In the genomic region with DNA sequence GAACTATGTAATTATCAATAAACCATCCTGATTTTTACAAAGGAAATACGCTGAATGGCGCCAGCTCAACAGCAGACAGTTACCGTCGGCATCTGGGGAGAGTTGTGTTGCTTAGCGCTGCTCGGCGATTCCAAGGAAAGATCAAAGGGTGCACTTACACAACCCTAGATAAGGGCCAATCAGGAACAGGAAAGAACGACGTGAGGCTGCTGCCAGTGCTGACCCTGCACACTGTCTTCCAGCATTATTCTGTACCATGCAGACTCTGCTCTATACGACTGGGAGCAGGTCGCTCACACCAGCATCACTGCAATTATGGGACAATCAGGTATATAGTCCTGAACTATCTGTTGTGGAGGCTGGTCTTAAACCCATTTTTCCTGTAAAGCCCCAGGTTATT, we compare ENCODE assay signal across 20 mouse cellular contexts. TPM values are rescaled to one million over a fixed set of nuclear protein-coding genes. Genes with fewer than 3 reads are reported as not detected.
DNase-seq lines count a peak whose midpoint lies in the region; ATAC-seq and TF ChIP-seq lines count a peak whose summit lies in the region.
"Had no signal": no experiment of that assay in that cellular context is flagged by ENCODE, and none has a peak within 500 bp of the region (broad histone marks: within the 10 kb centered on the region; RNA-seq: fewer than 3 reads in every experiment).

No protein-coding gene starts in this region.

- H3K4me2 ChIP-seq in heart, embryonic 16.5 days (ENCODE audit: low read depth, low read length) = no peak overlapping the region
- H3K4me2 ChIP-seq in liver, embryonic 16.5 days (ENCODE audit: low read depth, low read length) = no peak overlapping the region
- no peak overlapping the region for H3K4me2 ChIP-seq in intestine, embryonic 16.5 days (ENCODE audit: low read depth, low read length)
- H3K4me2 ChIP-seq: forebrain, embryonic 13.5 days; hindbrain, embryonic 14.5 days had no signal

- peak; percentile 58; the same call in 1 of the 2 replicates for ATAC-seq in heart, embryonic 16.5 days (replicated peaks; ENCODE audit: extremely low read depth, insufficient read depth, low FRiP score)
- ATAC-seq in liver, embryonic 16.5 days (ENCODE audit: low read depth) = peak; percentile 48; the same call in 1 of the 2 replicates
- peak; percentile 98 for ATAC-seq in intestine, embryonic 16.5 days
- ATAC-seq: forebrain, embryonic 13.5 days had no signal

- 42% methylated on average over 11 of the region's 11 CpGs for WGBS in heart, embryonic 16.5 days
- 70% methylated on average over 11 of the region's 11 CpGs for WGBS in liver, embryonic 16.5 days (ENCODE audit: insufficient replicate concordance)
- 64% methylated on average over 11 of the region's 11 CpGs for WGBS in intestine, embryonic 16.5 days
- WGBS in small intestine, adult 2 months = 30% methylated on average over 11 of the region's 11 CpGs

- TF ChIP-seq POLR2A in small intestine, adult 2 months (IDR thresholded peaks at IDR 0.05; ENCODE audit: low read depth, low read length) = peak; percentile 37; the same call in 1 of the 2 replicates

- no peaks in the 10 kb centered on the region for H3K27me3 ChIP-seq in heart, embryonic 16.5 days (ENCODE audit: control insufficient read depth, insufficient read depth, low read length)
- no peaks in the 10 kb centered on the region for H3K27me3 ChIP-seq in liver, embryonic 16.5 days (ENCODE audit: control insufficient read depth, insufficient read depth, low read depth, low read length)
- no peaks in the 10 kb centered on the region for H3K27me3 ChIP-seq in intestine, embryonic 16.5 days (replicated peaks; ENCODE audit: control insufficient read depth, insufficient read depth, low read length)
- no peaks in the 10 kb centered on the region for H3K27me3 ChIP-seq in small intestine, adult 2 months (ENCODE audit: control insufficient read depth, insufficient read depth, low read length)
- H3K27me3 ChIP-seq: forebrain, embryonic 13.5 days had no signal

- no peak overlapping the region for H3K27ac ChIP-seq in heart, embryonic 16.5 days (ENCODE audit: low read length)
- no peak overlapping the region for H3K27ac ChIP-seq in liver, embryonic 16.5 days (ENCODE audit: low read length)
- H3K27ac ChIP-seq in intestine, embryonic 16.5 days (ENCODE audit: low read length) = peak overlapping the region; percentile 59; the same call in 1 of the 2 replicates
- peak overlapping the region; percentile 90 for H3K27ac ChIP-seq in small intestine, adult 2 months (ENCODE audit: insufficient read depth, low read depth, low read length)
- H3K27ac ChIP-seq: embryonic facial prominence, embryonic 10.5 days; forebrain, embryonic 13.5 days; gastrocnemius, adult 2 months; heart, embryonic 10.5 days; hindbrain, embryonic 10.5 days; hindbrain, embryonic 14.5 days had no signal

- H3K4me3 ChIP-seq in heart, embryonic 16.5 days (ENCODE audit: low read length) = no peak overlapping the region
- no peak overlapping the region for H3K4me3 ChIP-seq in liver, embryonic 16.5 days (ENCODE audit: low read depth, low read length)
- no peak overlapping the region for H3K4me3 ChIP-seq in intestine, embryonic 16.5 days (ENCODE audit: low read length)
- no peak overlapping the region for H3K4me3 ChIP-seq in small intestine, adult 2 months (ENCODE audit: low read depth, low read length)
- H3K4me3 ChIP-seq: embryonic facial prominence, embryonic 10.5 days; forebrain, embryonic 13.5 days; gastrocnemius, adult 2 months; heart, embryonic 10.5 days; hindbrain, embryonic 10.5 days had no signal

- DNase-seq in heart, postnatal 36 days = no peak
- DNase-seq in liver = no peak
- DNase-seq in ovary, adult 18-20 months (ENCODE audit: low spot score) = no peak
- DNase-seq in right cerebral cortex, adult 18-20 months = no peak
- DNase-seq: adrenal gland, adult 2 months; adrenal gland, postnatal 36 days; cerebellum, adult 2 months; cerebellum, postnatal 10 days; gastrocnemius, adult 2 months; gastrocnemius, postnatal 25 days; heart, postnatal 10 days had no signal

- H3K9me3 ChIP-seq in heart, embryonic 16.5 days (replicated peaks; ENCODE audit: control insufficient read depth, low read length) = no peaks in the 10 kb centered on the region
- no peaks in the 10 kb centered on the region for H3K9me3 ChIP-seq in liver, embryonic 16.5 days (replicated peaks; ENCODE audit: control insufficient read depth, low read length)
- H3K9me3 ChIP-seq in intestine, embryonic 16.5 days (ENCODE audit: control insufficient read depth, low read length) = no peaks in the 10 kb centered on the region
- H3K9me3 ChIP-seq: embryonic facial prominence, embryonic 10.5 days; forebrain, embryonic 13.5 days; heart, embryonic 10.5 days; hindbrain, embryonic 10.5 days had no signal

- H3K9ac ChIP-seq in heart, embryonic 16.5 days (ENCODE audit: low read length) = no peak overlapping the region
- no peak overlapping the region for H3K9ac ChIP-seq in liver, embryonic 16.5 days (ENCODE audit: low read depth, low read length)
- no peak overlapping the region for H3K9ac ChIP-seq in intestine, embryonic 16.5 days (ENCODE audit: low read depth, low read length)
- H3K9ac ChIP-seq: forebrain, embryonic 13.5 days; hindbrain, embryonic 14.5 days had no signal

- intact Hi-C loops in heart, postnatal 36 days (cut with DNase I) = no loop called here

- peaks cover 23% of the 10 kb centered on the region for H3K36me3 ChIP-seq in heart, embryonic 16.5 days (ENCODE audit: control insufficient read depth, insufficient read depth)
- H3K36me3 ChIP-seq in liver, embryonic 16.5 days (ENCODE audit: control insufficient read depth, insufficient read depth) = peaks cover 52% of the 10 kb centered on the region
- peaks cover 8% of the 10 kb centered on the region; the same call in 1 of the 2 replicates for H3K36me3 ChIP-seq in intestine, embryonic 16.5 days (ENCODE audit: control insufficient read depth, insufficient read depth, low read length)
- peaks cover 41% of the 10 kb centered on the region for H3K36me3 ChIP-seq in small intestine, adult 2 months (ENCODE audit: control insufficient read depth, insufficient read depth, low read length)

- H3K4me1 ChIP-seq in heart, embryonic 16.5 days (ENCODE audit: control insufficient read depth, insufficient read depth, low read length) = no peaks in the 10 kb centered on the region
- no peaks in the 10 kb centered on the region for H3K4me1 ChIP-seq in liver, embryonic 16.5 days (ENCODE audit: control insufficient read depth, low read depth, low read length)
- H3K4me1 ChIP-seq in intestine, embryonic 16.5 days (ENCODE audit: control insufficient read depth, insufficient read depth, low read length) = peaks cover 5% of the 10 kb centered on the region; the same call in 1 of the 2 replicates
- peaks cover 18% of the 10 kb centered on the region for H3K4me1 ChIP-seq in small intestine, adult 2 months (ENCODE audit: control insufficient read depth, insufficient read depth, insufficient read length, low read length)
- H3K4me1 ChIP-seq: embryonic facial prominence, embryonic 10.5 days; forebrain, embryonic 13.5 days; hindbrain, embryonic 10.5 days had no signal

- no peak for TF ChIP-seq CTCF in small intestine, adult 2 months (IDR thresholded peaks at IDR 0.05; ENCODE audit: extremely low read depth, insufficient read length, insufficient replicate concordance, low read depth, low read length)

RNA-seq across cellular contexts. Expression of gene Lgals3, which starts 18.6 kb away (rescaled TPM):
- 15.4 and 18.8 TPM in 2 replicates for polyA plus RNA-seq in heart, embryonic 16.5 days (2015; fragmentation: Nextera tagmentation; extraction: Ambion mirVana)
- total RNA-seq in heart, postnatal 36 days (2021) = 1 to 10 TPM; 3.8 to 5.0 TPM
- polyA plus RNA-seq in liver, embryonic 16.5 days (2015; fragmentation: Nextera tagmentation; extraction: Ambion mirVana) = 41.4 and 45.8 TPM in 2 replicates
- 43.7 and 49.5 TPM in 2 replicates for polyA plus RNA-seq in intestine, embryonic 16.5 days (2015; fragmentation: Nextera tagmentation; extraction: Ambion mirVana)
- 379 and 1,527 TPM in 2 replicates for polyA plus RNA-seq in small intestine, adult 2 months (2012; rRNA removed)

RNA-seq across cellular contexts. Expression of gene Dlgap5, which starts 32.1 kb away (rescaled TPM):
- 32.7 and 35.1 TPM in 2 replicates for polyA plus RNA-seq in heart, embryonic 16.5 days (2015; fragmentation: Nextera tagmentation; extraction: Ambion mirVana)
- under 1 TPM; 0.86 to 0.87 TPM for total RNA-seq in heart, postnatal 36 days (2021)
- 43.3 and 49.9 TPM in 2 replicates for polyA plus RNA-seq in liver, embryonic 16.5 days (2015; fragmentation: Nextera tagmentation; extraction: Ambion mirVana)
- 29.5 and 33.9 TPM in 2 replicates for polyA plus RNA-seq in intestine, embryonic 16.5 days (2015; fragmentation: Nextera tagmentation; extraction: Ambion mirVana)
- 0.42 and 2.5 TPM in 2 replicates for polyA plus RNA-seq in small intestine, adult 2 months (2012; rRNA removed)
- total RNA-seq: gastrocnemius, adult 2 months had no signal

Comparison
In these comparisons a context has a peak if more than half of its experiments do, and no peak if none do; other contexts are left out.
1. ATAC-seq: peak in every context shown above with its lines; median percentile 98 in intestine, embryonic 16.5 days; 58 in heart, embryonic 16.5 days; 48 in liver, embryonic 16.5 days.
2. H3K27ac ChIP-seq: peak in intestine, embryonic 16.5 days (single experiment) and small intestine, adult 2 months (single experiment); none in heart, embryonic 16.5 days (single experiment) and liver, embryonic 16.5 days (single experiment).